Mouse (Mus musculus): ENCODE data around the gene Mief1. TPM values are rescaled to one million over a fixed set of nuclear protein-coding genes. Genes with fewer than 3 reads are reported as not detected.

Mief1 gene
- polyA plus RNA-seq, 1 experiment from 2014 or later, result 16.2 TPM

GRCm38 (mm10) chr15:80266281-80266680, 32.5 kb downstream of the Mief1 start:
- Histone ChIP-seq H3K4me2 (no peak overlapping the region), H3K4me3 (replicated peaks) (no peak overlapping the region), H3K27me3 (no peaks in the 10 kb centered on the region), H3K9me3 (replicated peaks) (no peaks in the 10 kb centered on the region), H3K9ac (no peak overlapping the region), H3K36me3 (replicated peaks) (peaks cover 5% of the 10 kb centered on the region; the same call in 1 of the 2 replicates), H3K27ac (replicated peaks) (no peak overlapping the region), H3K4me1 (replicated peaks) (peaks cover 27% of the 10 kb centered on the region)
- ATAC-seq (ENCODE audit: insufficient read depth), result no peak
- 1% methylated on average over 2 of the region's 2 CpGs for WGBS (ENCODE audit: insufficient replicate concordance)

GRCm38 (mm10) chr15:80271858-80272396, 38.1 kb downstream of the Mief1 start:
- Histone ChIP-seq H3K36me3 (replicated peaks) (no peaks in the 10 kb centered on the region), H3K4me1 (replicated peaks) (no peaks in the 10 kb centered on the region), H3K27me3 (peaks cover 17% of the 10 kb centered on the region; the same call in 1 of the 2 replicates), H3K9me3 (replicated peaks) (no peaks in the 10 kb centered on the region), H3K4me2 (no peak overlapping the region), H3K4me3 (replicated peaks) (no peak overlapping the region), H3K9ac (no peak overlapping the region), H3K27ac (replicated peaks) (no peak overlapping the region)
- no peak for ATAC-seq (ENCODE audit: insufficient read depth)
- WGBS (ENCODE audit: insufficient replicate concordance), result 47% methylated on average over 3 of the region's 3 CpGs

- no peaks in the 10 kb centered on the region for H3K4me1 ChIP-seq (replicated peaks)
- H3K4me2 ChIP-seq, result no peak overlapping the region
- WGBS (ENCODE audit: insufficient replicate concordance), result 30% methylated on average over 9 of the region's 9 CpGs
- no peak for ATAC-seq (ENCODE audit: insufficient read depth)
- peaks cover 26% of the 10 kb centered on the region for H3K27me3 ChIP-seq
- no peak overlapping the region for H3K27ac ChIP-seq (replicated peaks)
- H3K9me3 ChIP-seq (replicated peaks), result no peaks in the 10 kb centered on the region
- H3K36me3 ChIP-seq (replicated peaks), result no peaks in the 10 kb centered on the region
- H3K4me3 ChIP-seq (replicated peaks), result no peak overlapping the region
- H3K9ac ChIP-seq, result no peak overlapping the region
These were observed 43.3 kb downstream of the Mief1 start for GRCm38 (mm10) chr15:80277107-80277506.

- no peaks in the 10 kb centered on the region for H3K4me1 ChIP-seq (replicated peaks)
- H3K36me3 ChIP-seq (replicated peaks), result no peaks in the 10 kb centered on the region
- ATAC-seq (ENCODE audit: insufficient read depth), result no peak
- no peak overlapping the region for H3K9ac ChIP-seq
- no peak overlapping the region for H3K4me3 ChIP-seq (replicated peaks)
- no peak overlapping the region for H3K4me2 ChIP-seq
- H3K27me3 ChIP-seq, result peaks cover 30% of the 10 kb centered on the region
- no peaks in the 10 kb centered on the region for H3K9me3 ChIP-seq (replicated peaks)
- H3K27ac ChIP-seq (replicated peaks), result no peak overlapping the region
- WGBS (ENCODE audit: insufficient replicate concordance), result 0% methylated on average over 6 of the region's 6 CpGs
These were observed 43.8 kb downstream of the Mief1 start for GRCm38 (mm10) chr15:80277625-80278024.

GRCm38 (mm10) chr15:80278121-80278759, 44.4 kb downstream of the Mief1 start:
- 39% methylated on average over 5 of the region's 5 CpGs for WGBS (ENCODE audit: insufficient replicate concordance)
- Histone ChIP-seq H3K27ac (replicated peaks) (no peak overlapping the region), H3K36me3 (replicated peaks) (no peaks in the 10 kb centered on the region), H3K4me3 (replicated peaks) (no peak overlapping the region), H3K9ac (no peak overlapping the region), H3K27me3 (peaks cover 32% of the 10 kb centered on the region), H3K4me2 (no peak overlapping the region), H3K9me3 (replicated peaks) (no peaks in the 10 kb centered on the region), H3K4me1 (replicated peaks) (no peaks in the 10 kb centered on the region)
- ATAC-seq (ENCODE audit: insufficient read depth), result no peak

GRCm38 (mm10) chr15:80279053-80279452, 45.2 kb downstream of the Mief1 start:
- H3K27ac ChIP-seq (replicated peaks), result no peak overlapping the region
- WGBS (ENCODE audit: insufficient replicate concordance), result 40% methylated on average over 2 of the region's 2 CpGs
- ATAC-seq (ENCODE audit: insufficient read depth), result no peak

GRCm38 (mm10) chr15:80280646-80281045, 46.8 kb downstream of the Mief1 start:
- no peak overlapping the region for H3K4me2 ChIP-seq
- no peaks in the 10 kb centered on the region for H3K4me1 ChIP-seq (replicated peaks)
- no peaks in the 10 kb centered on the region for H3K9me3 ChIP-seq (replicated peaks)
- ATAC-seq (ENCODE audit: insufficient read depth), result no peak
- no peaks in the 10 kb centered on the region for H3K36me3 ChIP-seq (replicated peaks)
- no peak overlapping the region for H3K4me3 ChIP-seq (replicated peaks)
- no peak overlapping the region for H3K27ac ChIP-seq (replicated peaks)
- H3K27me3 ChIP-seq, result peaks cover 43% of the 10 kb centered on the region
- WGBS (ENCODE audit: insufficient replicate concordance), result 16% methylated on average over 6 of the region's 6 CpGs
- no peak overlapping the region for H3K9ac ChIP-seq

More at GRCm38 (mm10) chr15:80279053-80279452, 45.2 kb downstream of the Mief1 start:
- H3K36me3 ChIP-seq (replicated peaks), result no peaks in the 10 kb centered on the region
- H3K9me3 ChIP-seq (replicated peaks), result no peaks in the 10 kb centered on the region
- no peaks in the 10 kb centered on the region for H3K4me1 ChIP-seq (replicated peaks)
- no peak overlapping the region for H3K4me3 ChIP-seq (replicated peaks)
- H3K27me3 ChIP-seq, result peaks cover 33% of the 10 kb centered on the region
- H3K9ac ChIP-seq, result no peak overlapping the region
- no peak overlapping the region for H3K4me2 ChIP-seq

GRCm38 (mm10) chr15:80286851-80287415, 53.1 kb downstream of the Mief1 start, which contains the start of gene Cacna1i:
Gene Cacna1i (plus strand): TSS chr15:80287238.
- WGBS (ENCODE audit: insufficient replicate concordance), result 2% methylated on average over 50 of the region's 50 CpGs

GRCm38 (mm10) chr15:80288036-80288435, 54.2 kb downstream of the Mief1 start:
- no peak for ATAC-seq (ENCODE audit: insufficient read depth)
- Histone ChIP-seq H3K27me3 (peaks cover 87% of the 10 kb centered on the region), H3K27ac (replicated peaks) (no peak overlapping the region), H3K9me3 (replicated peaks) (no peaks in the 10 kb centered on the region), H3K4me1 (replicated peaks) (no peaks in the 10 kb centered on the region), H3K4me3 (replicated peaks) (no peak overlapping the region; the same call in 1 of the 2 replicates), H3K36me3 (replicated peaks) (no peaks in the 10 kb centered on the region), H3K9ac (no peak overlapping the region), H3K4me2 (peak overlapping the region; percentile 49; the same call in 1 of the 2 replicates)
- WGBS (ENCODE audit: insufficient replicate concordance), result 5% methylated on average over 23 of the region's 23 CpGs

More at GRCm38 (mm10) chr15:80286851-80287415, 53.1 kb downstream of the Mief1 start, which contains the start of gene Cacna1i:
- H3K27me3 ChIP-seq, result peaks cover 93% of the 10 kb centered on the region
- H3K9me3 ChIP-seq (replicated peaks), result no peaks in the 10 kb centered on the region
- H3K36me3 ChIP-seq (replicated peaks), result no peaks in the 10 kb centered on the region
- no peak within 1 kb of the TSS for H3K27ac ChIP-seq (replicated peaks)
- no peak within 1 kb of the TSS for H3K9ac ChIP-seq
- H3K4me2 ChIP-seq, result peak within 1 kb of the TSS; percentile 49
- no peak for ATAC-seq (ENCODE audit: insufficient read depth)
- H3K4me3 ChIP-seq (replicated peaks), result peak within 1 kb of the TSS; percentile 18
- H3K4me1 ChIP-seq (replicated peaks), result no peaks in the 10 kb centered on the region

- no peak overlapping the region for H3K4me3 ChIP-seq (replicated peaks)
- no peaks in the 10 kb centered on the region for H3K9me3 ChIP-seq (replicated peaks)
- H3K27ac ChIP-seq (replicated peaks), result no peak overlapping the region
- H3K36me3 ChIP-seq (replicated peaks), result no peaks in the 10 kb centered on the region
- no peak overlapping the region for H3K9ac ChIP-seq
- no peaks in the 10 kb centered on the region for H3K4me1 ChIP-seq (replicated peaks)
- ATAC-seq (ENCODE audit: insufficient read depth), result 0 out of 2 replicates have a peak, but pooled peaks have one; percentile 18
- H3K4me2 ChIP-seq, result no peak overlapping the region
- peaks cover 74% of the 10 kb centered on the region for H3K27me3 ChIP-seq
- 6% methylated on average over 10 of the region's 10 CpGs for WGBS (ENCODE audit: insufficient replicate concordance)
These were observed 55.6 kb downstream of the Mief1 start for GRCm38 (mm10) chr15:80289436-80289835.

- Histone ChIP-seq H3K4me1 (replicated peaks) (no peaks in the 10 kb centered on the region), H3K27ac (replicated peaks) (no peak overlapping the region), H3K27me3 (0 out of 2 replicates have a peak, but pooled peaks cover under 1% of the 10 kb centered on the region), H3K9me3 (replicated peaks) (no peaks in the 10 kb centered on the region), H3K4me2 (no peak overlapping the region), H3K36me3 (replicated peaks) (no peaks in the 10 kb centered on the region), H3K4me3 (replicated peaks) (no peak overlapping the region), H3K9ac (no peak overlapping the region)
- WGBS (ENCODE audit: insufficient replicate concordance), result 85% methylated on average over 1 of the region's 1 CpGs
- no peak for ATAC-seq (ENCODE audit: insufficient read depth)
These were observed 63.3 kb downstream of the Mief1 start for GRCm38 (mm10) chr15:80297146-80297545.

All from liver, embryonic 15.5 days (tissue).